ENCODE assay signal across 14 mouse cellular contexts in genomic region chr3:115984653-115985052, GRCm38 (mm10).
"Had no signal": no experiment of that assay in that cellular context is flagged by ENCODE, and none has a peak within 500 bp of the region (broad histone marks: within the 10 kb centered on the region; RNA-seq: fewer than 3 reads in every experiment).

No protein-coding gene starts in this region.

- H3K27ac ChIP-seq: lung, embryonic 15.5 days; midbrain, embryonic 10.5 days; midbrain, embryonic 12.5 days; neural tube, embryonic 12.5 days; stomach, embryonic 15.5 days had no signal

- H3K4me2 ChIP-seq: lung, embryonic 15.5 days; midbrain, embryonic 12.5 days; neural tube, embryonic 12.5 days; stomach, embryonic 15.5 days had no signal

- ATAC-seq: lung, postnatal 0 days; midbrain, embryonic 16.5 days had no signal

- H3K9ac ChIP-seq: liver, postnatal 0 days; lung, embryonic 15.5 days; midbrain, embryonic 12.5 days; neural tube, embryonic 12.5 days; stomach, embryonic 15.5 days had no signal

- H3K27me3 ChIP-seq: lung, embryonic 15.5 days; midbrain, embryonic 12.5 days; neural tube, embryonic 12.5 days; stomach, embryonic 15.5 days had no signal

- H3K4me3 ChIP-seq: lung, embryonic 15.5 days; midbrain, embryonic 10.5 days; midbrain, embryonic 12.5 days; neural tube, embryonic 12.5 days; stomach, embryonic 15.5 days had no signal

- H3K9me3 ChIP-seq: lung, embryonic 15.5 days; midbrain, embryonic 10.5 days; midbrain, embryonic 12.5 days; neural tube, embryonic 12.5 days; stomach, embryonic 15.5 days had no signal

- H3K4me1 ChIP-seq: lung, embryonic 15.5 days; midbrain, embryonic 10.5 days; neural tube, embryonic 12.5 days; stomach, embryonic 15.5 days had no signal

- DNase-seq: lung, adult 2 months; lung, postnatal 14 days; right cerebral cortex, postnatal 14 days; thymus, adult 2 months; thymus, postnatal 25 days; thymus, postnatal 4 days had no signal
